Mouse (Mus musculus) MEL (cell line): Measurements from ENCODE around the gene Foxf2.

Experiments
- CTCF ChIP-seq, 3 experiments: IDR thresholded peaks in 2 of 3; conservative IDR thresholded peaks in 1 of 3; 2 replicates each; pipeline ENCODE4 v1.5.1; 2011 to 2012; ENCODE audit warnings: low read length in 3 of 3, low read depth in 2 of 3, mild to moderate bottlenecking in 2 of 3, improper control_type of control experiment in 1 of 3, inconsistent platforms in 1 of 3, mixed read lengths in 1 of 3, moderate library complexity in 1 of 3; ENCODE audit not compliant: control insufficient read depth in 1 of 3, insufficient read depth in 1 of 3, poor library complexity in 1 of 3, severe bottlenecking in 1 of 3
- ELF1 ChIP-seq: IDR thresholded peaks from 2 replicates; pipeline ENCODE4 v1.6.1; 2014; ENCODE audit warnings: low read depth, mild to moderate bottlenecking, inconsistent platforms, low read length, improper control_type of control experiment, moderate library complexity
- EP300 ChIP-seq, 2 experiments: IDR thresholded peaks; 2 replicates each; pipeline ENCODE4 v1.6.1; 2011; ENCODE audit warnings: improper control_type of control experiment in 2 of 2, low read length in 2 of 2, low read depth in 1 of 2, mild to moderate bottlenecking in 1 of 2
- JUND ChIP-seq: IDR thresholded peaks from 2 replicates; pipeline ENCODE4 v1.6.1; 2011; ENCODE audit warnings: low read depth, mild to moderate bottlenecking, improper control_type of control experiment, low read length
- KAT2A ChIP-seq: conservative IDR thresholded peaks from 2 replicates; pipeline ENCODE4 v1.6.1; 2012; ENCODE audit warnings: low read depth, low read length, improper control_type of control experiment, inconsistent platforms
- MAFK ChIP-seq: IDR thresholded peaks from 2 replicates; pipeline ENCODE4 v1.6.1; 2011; ENCODE audit warnings: low read depth, mild to moderate bottlenecking, low read length, improper control_type of control experiment, borderline replicate concordance
- MYC ChIP-seq: IDR thresholded peaks from 2 replicates; pipeline ENCODE4 v1.6.1; 2011; ENCODE audit warnings: low read depth, mild to moderate bottlenecking, low read length, improper control_type of control experiment, moderate library complexity
- POLR2A ChIP-seq, 2 experiments: IDR thresholded peaks; 2 replicates each; pipeline ENCODE4 v1.6.1; 2011 to 2012; ENCODE audit warnings: low read length in 2 of 2, mild to moderate bottlenecking in 2 of 2, control low read depth in 1 of 2, improper control_type of control experiment in 1 of 2, low read depth in 1 of 2, moderate library complexity in 1 of 2; ENCODE audit not compliant: control insufficient read depth in 1 of 2, insufficient read depth in 1 of 2, poor library complexity in 1 of 2

GRCm38 (mm10) chr13:31631291-31631690, 5.7 kb downstream of the Foxf2 start:
- TF ChIP-seq CTCF (IDR thresholded peaks at IDR 0.05 in 2 of 3, conservative IDR thresholded peaks at IDR 0.05 in 1 of 3; ENCODE audit: control insufficient read depth in 1 of 3, insufficient read depth in 1 of 3, low read depth in 2 of 3, low read length in 3 of 3, poor library complexity in 1 of 3, severe bottlenecking in 1 of 3) (no peak), MYC (no peak), JUND (no peak), MAFK (no peak), EP300 (IDR thresholded peaks at IDR 0.05; ENCODE audit: low read depth in 1 of 2, low read length in 2 of 2) (no peak), KAT2A (no peak), POLR2A (IDR thresholded peaks at IDR 0.05; ENCODE audit: control insufficient read depth in 1 of 2, insufficient read depth in 1 of 2, low read depth in 1 of 2, low read length in 2 of 2, poor library complexity in 1 of 2) (no peak), ELF1 (no peak)
